Comparison of ENCODE assay signal across 10 mouse cellular contexts in genomic region chr5:129954473-129955254, GRCm38 (mm10). TPM values are rescaled to one million over a fixed set of nuclear protein-coding genes. Genes with fewer than 3 reads are reported as not detected.
DNase-seq lines count a peak whose midpoint lies in the region; ATAC-seq lines count a peak whose summit lies in the region.
"Had no signal": no experiment of that assay in that cellular context is flagged by ENCODE, and none has a peak within 500 bp of the region (broad histone marks: within the 10 kb centered on the region; RNA-seq: fewer than 3 reads in every experiment).

No protein-coding gene starts in this region.

- H3K27ac ChIP-seq in kidney, embryonic 15.5 days: no peak overlapping the region
- H3K27ac ChIP-seq in liver, embryonic 15.5 days (replicated peaks): peak overlapping the region; percentile 93
- H3K27ac ChIP-seq: neural tube, embryonic 15.5 days had no signal

- WGBS in kidney, embryonic 15.5 days: 80% methylated on average over 5 of the region's 5 CpGs
- 28% methylated on average over 5 of the region's 5 CpGs for WGBS in liver, embryonic 15.5 days (ENCODE audit: insufficient replicate concordance)

- H3K9ac ChIP-seq in kidney, embryonic 15.5 days: no peak overlapping the region
- peak overlapping the region; percentile 16; the same call in 1 of the 2 replicates for H3K9ac ChIP-seq in liver, embryonic 15.5 days
- H3K9ac ChIP-seq: neural tube, embryonic 15.5 days had no signal

- no peak for ATAC-seq in kidney, embryonic 15.5 days (replicated peaks; ENCODE audit: low FRiP score)
- peak; percentile 61 for ATAC-seq in liver, embryonic 15.5 days (ENCODE audit: insufficient read depth)

- no peaks in the 10 kb centered on the region for H3K27me3 ChIP-seq in kidney, embryonic 15.5 days
- H3K27me3 ChIP-seq in liver, embryonic 15.5 days: no peaks in the 10 kb centered on the region
- H3K27me3 ChIP-seq: neural tube, embryonic 15.5 days had no signal

- H3K36me3 ChIP-seq in kidney, embryonic 15.5 days: no peaks in the 10 kb centered on the region
- peaks cover 13% of the 10 kb centered on the region; the same call in 1 of the 2 replicates for H3K36me3 ChIP-seq in liver, embryonic 15.5 days (replicated peaks)
- H3K36me3 ChIP-seq: neural tube, embryonic 15.5 days had no signal

- no peak overlapping the region for H3K4me3 ChIP-seq in kidney, embryonic 15.5 days (replicated peaks)
- no peak overlapping the region for H3K4me3 ChIP-seq in liver, embryonic 15.5 days (replicated peaks)
- H3K4me3 ChIP-seq: neural tube, embryonic 15.5 days had no signal

- no peaks in the 10 kb centered on the region for H3K9me3 ChIP-seq in kidney, embryonic 15.5 days (replicated peaks)
- H3K9me3 ChIP-seq in liver, embryonic 15.5 days (replicated peaks): no peaks in the 10 kb centered on the region
- H3K9me3 ChIP-seq: neural tube, embryonic 15.5 days had no signal

- no peak overlapping the region for H3K4me2 ChIP-seq in kidney, embryonic 15.5 days
- H3K4me2 ChIP-seq in liver, embryonic 15.5 days: peak overlapping the region; percentile 53
- H3K4me2 ChIP-seq: neural tube, embryonic 15.5 days had no signal

- 0 out of 2 replicates have a peak, but pooled peaks cover 2% of the 10 kb centered on the region for H3K4me1 ChIP-seq in kidney, embryonic 15.5 days
- peaks cover 62% of the 10 kb centered on the region for H3K4me1 ChIP-seq in liver, embryonic 15.5 days (replicated peaks)
- H3K4me1 ChIP-seq: neural tube, embryonic 15.5 days had no signal

- peak; percentile 19 for DNase-seq in kidney, adult 11 months
- DNase-seq in adrenal gland, postnatal 36 days: peak; percentile 25 to 52
- DNase-seq in gastrocnemius, adult 8-10 months (ENCODE audit: low spot score in 2 of 2): peak; percentile 73 to 79
- no peak for DNase-seq in spleen, postnatal 10 days (ENCODE audit: low spot score in 2 of 2)
- no peak for DNase-seq in spleen, adult 12 weeks (ENCODE audit: low spot score)
- no peak for DNase-seq in thymus, postnatal 4 days
- DNase-seq: lung, postnatal 10 days had no signal

RNA-seq across cellular contexts. Expression of gene Vkorc1l1, which starts 12.9 kb away (rescaled TPM):
- polyA plus RNA-seq in kidney, embryonic 15.5 days (2015; fragmentation: Nextera tagmentation; extraction: Ambion mirVana): 26.3 and 30.2 TPM in 2 replicates
- 10 to 100 TPM; 31.9 to 38.5 TPM for total RNA-seq in adrenal gland, postnatal 36 days (2021)
- 10 to 100 TPM; 22.4 to 29.6 (median 24.0) TPM for total RNA-seq in gastrocnemius, adult 8-10 months (2022)
- 18.4 and 21.7 TPM in 2 replicates for polyA plus RNA-seq in liver, embryonic 15.5 days (2015; fragmentation: Nextera tagmentation; extraction: Ambion mirVana)

RNA-seq across cellular contexts. Expression of gene Nupr1l, which starts 46.3 kb away (rescaled TPM):
- 3.6 and 4.2 TPM in 2 replicates for polyA plus RNA-seq in kidney, embryonic 15.5 days (2015; fragmentation: Nextera tagmentation; extraction: Ambion mirVana)
- 1 to 10 TPM; 4.3 to 6.1 TPM for total RNA-seq in adrenal gland, postnatal 36 days (2021)
- under 1 TPM in 1 of 4 experiments, not detected in 3; 0.44 TPM for total RNA-seq in gastrocnemius, adult 8-10 months (2022)
- polyA plus RNA-seq in liver, embryonic 15.5 days (2015; fragmentation: Nextera tagmentation; extraction: Ambion mirVana): 0.29 and 0.67 TPM in 2 replicates

RNA-seq across cellular contexts. Expression of gene Gusb, which starts 48.2 kb away (rescaled TPM):
- 53.7 and 55.2 TPM in 2 replicates for polyA plus RNA-seq in kidney, embryonic 15.5 days (2015; fragmentation: Nextera tagmentation; extraction: Ambion mirVana)
- 10 to 100 TPM; 48.1 to 53.8 TPM for total RNA-seq in adrenal gland, postnatal 36 days (2021)
- total RNA-seq in gastrocnemius, adult 8-10 months (2022): 1 to 10 TPM; 7.2 to 9.1 (median 8.4) TPM
- polyA plus RNA-seq in liver, embryonic 15.5 days (2015; fragmentation: Nextera tagmentation; extraction: Ambion mirVana): 32.5 and 34.1 TPM in 2 replicates

RNA-seq across cellular contexts. Expression of gene Phkg1, which starts 56.3 kb away (rescaled TPM):
- polyA plus RNA-seq in kidney, embryonic 15.5 days (2015; fragmentation: Nextera tagmentation; extraction: Ambion mirVana): 0.27 and 0.31 TPM in 2 replicates
- 1 to 10 TPM; 1.4 to 4.3 TPM for total RNA-seq in adrenal gland, postnatal 36 days (2021)
- total RNA-seq in gastrocnemius, adult 8-10 months (2022): 100 to 1,000 TPM; 317 to 357 (median 343) TPM
- 0.10 and 0.20 TPM in 2 replicates for polyA plus RNA-seq in liver, embryonic 15.5 days (2015; fragmentation: Nextera tagmentation; extraction: Ambion mirVana)

RNA-seq across cellular contexts. Expression of gene Zbed5, which starts 59.1 kb away (rescaled TPM):
- 6.4 and 7.1 TPM in 2 replicates for polyA plus RNA-seq in kidney, embryonic 15.5 days (2015; fragmentation: Nextera tagmentation; extraction: Ambion mirVana)
- total RNA-seq in adrenal gland, postnatal 36 days (2021): 1 to 10 TPM in 1 of 2 experiments, under 1 TPM in 1; 0.99 to 2.3 TPM
- total RNA-seq in gastrocnemius, adult 8-10 months (2022): under 1 TPM; 0.25 to 0.59 (median 0.46) TPM
- 0.62 and 0.69 TPM in 2 replicates for polyA plus RNA-seq in liver, embryonic 15.5 days (2015; fragmentation: Nextera tagmentation; extraction: Ambion mirVana)

Comparison
In these comparisons a context has a peak if more than half of its experiments do, and no peak if none do; other contexts are left out.
1. DNase-seq: peak in kidney, adult 11 months (single experiment), adrenal gland, postnatal 36 days (2 of 2) and gastrocnemius, adult 8-10 months (2 of 2); none in spleen, postnatal 10 days (0 of 2), spleen, adult 12 weeks (single experiment) and thymus, postnatal 4 days (single experiment).
2. RNA of gene Gusb, which starts 48.2 kb away (total RNA-seq): 48.1 to 53.8 TPM in adrenal gland, postnatal 36 days; 7.2 to 9.1 TPM in gastrocnemius, adult 8-10 months; every median in the first group is over 4 times any median in the second.